Mouse (Mus musculus): ENCODE results near the gene Cyp4f17.
"Not testable (repeated sequence)": the region's sequence is repeated elsewhere in the genome, so short reads cannot be mapped to it uniquely, and the experiment has no call there.

The Cyp4f17 gene

DNA sequence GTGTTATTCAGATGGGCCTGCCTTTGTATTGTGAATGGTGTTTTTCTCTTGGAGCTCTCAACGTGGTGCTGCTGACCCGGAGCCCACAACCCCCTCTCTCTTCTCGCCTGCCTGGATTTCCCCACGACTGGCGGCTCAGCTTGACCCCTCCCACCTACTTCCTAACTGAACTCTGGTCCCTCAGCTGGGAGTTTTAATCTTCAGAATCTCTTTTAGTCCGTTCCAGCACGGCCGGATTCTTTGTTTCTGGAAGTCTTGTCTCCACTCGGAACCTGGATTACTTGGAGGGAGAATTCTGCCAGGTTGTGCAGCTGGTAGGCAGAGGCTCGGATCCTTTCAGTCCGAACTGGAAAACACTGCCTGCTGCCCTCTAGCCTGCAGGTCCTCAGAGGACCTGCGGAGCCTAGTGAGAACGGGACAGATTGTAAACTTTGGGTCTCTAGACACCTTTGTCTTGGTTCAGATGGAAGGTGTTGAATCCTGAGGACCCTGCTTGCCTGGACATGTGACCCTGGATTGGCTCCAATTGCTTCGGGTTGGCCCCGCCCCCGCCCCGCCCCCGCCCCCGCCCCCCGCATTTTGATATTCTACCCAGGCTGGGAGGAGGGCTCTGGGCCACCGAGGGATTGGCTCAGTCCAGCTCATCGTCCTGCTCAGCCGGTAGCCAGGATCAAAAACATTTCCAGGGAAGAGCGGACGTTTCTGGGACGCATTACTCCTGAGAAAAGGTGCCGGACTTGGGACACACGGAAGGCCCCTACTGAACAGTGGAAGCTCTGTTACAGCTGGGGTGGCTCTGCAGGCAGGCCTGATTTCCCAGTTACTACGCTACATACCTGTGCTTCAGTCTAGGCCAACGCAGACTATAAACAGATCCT is at the start of gene Cyp4f17:
TSS of gene Cyp4f17 (plus strand) at position 200 of the 878 bp plus-strand sequence.
- DNase-seq: peak; percentile 54

DNA sequence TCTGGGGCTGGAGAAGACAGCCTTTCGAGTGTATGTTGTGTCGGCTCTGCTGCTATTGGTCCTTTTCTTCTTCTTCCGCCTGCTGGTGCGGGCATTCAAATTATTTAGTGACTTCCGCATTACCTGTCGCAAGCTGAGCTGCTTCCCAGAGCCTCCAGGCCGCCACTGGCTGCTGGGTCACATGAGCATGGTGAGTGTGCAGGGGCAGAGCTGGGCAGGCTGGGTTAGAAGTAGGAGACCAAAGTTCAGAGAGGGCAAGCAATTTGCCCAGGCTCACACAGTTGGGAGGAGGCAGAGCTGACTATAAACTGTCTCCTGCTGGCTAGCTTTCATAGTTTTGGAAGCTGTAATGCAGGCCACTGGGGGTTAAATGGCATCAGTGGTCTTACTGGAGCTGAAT is 37.4 kb upstream of the Cyp4f17 start:
- DNase-seq: no peak

DNA sequence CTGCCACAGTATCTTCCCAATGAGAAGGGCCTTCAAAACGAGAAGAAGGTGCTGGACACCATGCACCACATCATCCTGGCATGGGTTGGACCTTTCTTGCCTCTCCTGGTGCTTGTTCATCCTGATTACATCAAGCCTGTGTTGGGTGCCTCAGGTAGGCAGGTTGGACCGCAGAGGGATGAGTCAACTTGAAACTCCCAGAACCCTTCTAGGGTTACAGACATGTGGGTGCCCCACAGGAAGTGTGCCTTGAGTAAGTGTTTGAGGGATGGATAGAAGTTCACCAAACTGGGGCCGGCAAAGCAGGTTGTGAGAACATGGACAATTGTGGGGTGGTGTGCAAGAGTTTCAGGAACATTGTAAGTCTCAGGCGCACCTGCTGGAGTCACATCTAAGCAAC is 35.1 kb upstream of the Cyp4f17 start:
- no peak for DNase-seq

DNA sequence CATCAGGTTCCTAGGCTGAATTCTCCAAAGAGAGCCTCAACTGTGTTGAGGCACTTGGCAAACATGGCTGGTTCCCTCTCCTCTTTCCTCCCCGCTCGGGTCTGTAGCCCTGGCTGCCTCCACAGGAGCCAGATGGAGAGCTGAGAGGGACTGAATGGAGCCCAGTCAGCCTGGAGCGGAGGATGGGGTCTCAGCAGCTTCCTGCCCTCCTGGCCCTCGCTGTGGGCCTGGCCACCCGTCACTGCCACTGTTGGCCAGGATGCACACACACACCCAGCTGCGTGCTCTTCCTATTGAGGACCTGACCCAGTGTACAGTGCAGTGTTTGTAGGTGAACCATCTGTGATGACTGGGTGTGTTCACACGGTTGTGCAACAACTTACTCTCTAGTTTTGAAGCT is 33.7 kb upstream of the Cyp4f17 start:
- DNase-seq: no peak

DNA sequence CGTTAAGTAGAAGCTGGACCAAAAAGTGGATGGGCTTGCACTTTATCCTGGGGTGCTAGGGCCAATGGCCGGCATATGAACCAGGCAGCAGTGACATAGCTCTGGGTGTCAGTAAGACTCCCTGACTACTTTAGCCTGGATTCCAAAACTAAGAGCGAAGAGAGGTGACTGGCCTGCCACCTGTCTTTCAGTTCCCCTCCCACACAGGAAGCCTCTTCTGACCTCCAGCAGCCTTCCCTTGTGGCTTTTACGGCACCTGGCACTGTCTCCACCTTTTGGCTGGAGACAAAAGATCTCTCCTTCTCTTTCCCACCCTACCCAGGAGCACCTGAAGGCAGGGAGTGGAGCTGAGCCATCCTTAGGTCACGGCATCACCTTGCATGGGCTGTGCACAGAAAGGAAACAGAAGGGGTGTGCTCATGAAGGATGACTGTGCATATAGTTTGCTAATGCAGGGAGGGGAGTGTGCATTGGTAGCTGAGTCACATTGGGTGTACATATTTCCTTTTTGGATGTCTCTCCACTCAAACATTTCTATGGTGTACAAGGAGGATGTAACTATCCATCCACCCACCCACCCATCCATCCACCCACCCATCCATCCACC is 30.8 kb upstream of the Cyp4f17 start:
- DNase-seq: no peak

DNA sequence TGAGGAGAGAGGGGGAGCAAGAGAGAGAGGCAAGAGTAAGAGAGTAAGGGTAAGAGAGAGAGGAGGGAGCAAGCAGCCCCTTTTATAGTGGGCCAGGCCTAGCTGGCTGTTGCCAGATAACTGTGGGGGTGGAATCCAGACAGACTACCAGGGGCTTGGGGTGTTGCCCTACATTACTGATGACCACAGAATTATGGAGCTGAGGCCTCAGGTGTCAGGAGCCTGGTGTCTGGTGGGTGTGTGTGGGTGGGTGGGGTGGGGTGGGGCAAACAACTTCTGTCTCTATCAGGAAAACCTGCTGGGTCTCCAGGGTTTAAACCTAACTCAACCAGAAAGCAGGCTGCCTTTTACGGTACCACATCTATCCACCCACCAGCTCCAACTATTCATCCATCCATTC is 28.6 kb upstream of the Cyp4f17 start:
- DNase-seq: no peak

DNA sequence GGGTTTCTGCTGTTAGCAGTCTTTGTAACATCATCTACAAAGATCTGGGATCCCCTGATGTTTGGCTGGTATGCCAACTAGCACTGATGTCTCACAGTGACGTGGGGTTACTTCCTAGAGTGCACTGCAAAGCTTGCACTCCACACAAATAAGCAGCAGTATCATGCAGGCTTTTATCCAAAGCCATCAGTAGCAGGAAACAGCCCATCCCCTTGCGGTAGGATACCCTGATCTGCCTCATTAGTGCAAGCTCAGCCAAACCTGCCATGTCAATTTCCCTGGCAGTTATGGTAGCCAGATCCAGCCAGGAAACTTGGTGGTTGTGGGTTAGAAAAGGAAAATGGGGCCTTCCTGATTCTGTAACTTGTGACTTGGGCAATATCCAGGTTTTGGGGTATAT is 27.1 kb upstream of the Cyp4f17 start:
- no peak for DNase-seq

DNA sequence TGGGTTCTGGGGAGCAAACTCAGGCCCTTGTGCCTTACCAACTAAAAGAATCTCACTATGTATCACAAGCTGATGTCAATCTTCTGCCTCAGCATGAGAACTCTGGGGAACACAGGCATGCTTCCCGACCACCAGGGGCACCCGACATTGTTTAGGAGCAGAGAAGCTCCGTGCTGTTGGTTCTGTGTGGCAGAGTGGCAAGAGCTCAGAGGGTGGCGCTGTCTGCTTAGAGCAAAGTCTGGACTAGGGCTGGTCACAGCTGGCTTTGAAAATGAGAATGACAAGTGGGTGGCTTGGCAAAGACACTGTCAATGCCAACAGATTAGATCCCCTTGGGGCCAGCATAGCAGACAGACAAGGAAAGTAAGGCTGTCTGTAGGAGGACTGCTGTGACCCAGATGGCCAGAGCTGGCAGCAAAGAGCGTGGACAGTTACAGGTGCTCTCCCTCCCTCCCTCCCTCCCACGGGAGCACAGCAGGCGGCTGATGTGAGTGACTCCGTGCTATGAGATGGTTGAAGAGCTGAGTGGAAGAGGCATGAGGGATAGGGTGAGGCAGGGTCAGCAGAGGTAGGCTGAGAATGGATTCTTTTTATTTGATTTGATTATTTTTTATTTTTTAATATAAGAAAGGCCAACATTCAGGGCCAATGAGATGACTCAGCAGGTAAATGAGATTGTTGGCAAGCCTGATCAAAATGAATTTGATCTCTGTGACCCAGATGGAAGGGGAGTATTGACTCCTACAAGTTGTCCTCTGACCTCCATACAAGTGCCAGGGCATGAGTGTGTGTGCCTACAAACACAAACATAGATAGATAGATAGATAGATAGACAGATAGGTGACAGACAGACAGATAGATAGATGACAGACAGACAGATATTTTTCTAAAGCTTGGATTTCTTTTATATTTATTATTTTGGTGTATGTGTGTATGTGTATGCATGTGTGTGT is 26.0 kb upstream of the Cyp4f17 start:
- peak; percentile 10 for DNase-seq

DNA sequence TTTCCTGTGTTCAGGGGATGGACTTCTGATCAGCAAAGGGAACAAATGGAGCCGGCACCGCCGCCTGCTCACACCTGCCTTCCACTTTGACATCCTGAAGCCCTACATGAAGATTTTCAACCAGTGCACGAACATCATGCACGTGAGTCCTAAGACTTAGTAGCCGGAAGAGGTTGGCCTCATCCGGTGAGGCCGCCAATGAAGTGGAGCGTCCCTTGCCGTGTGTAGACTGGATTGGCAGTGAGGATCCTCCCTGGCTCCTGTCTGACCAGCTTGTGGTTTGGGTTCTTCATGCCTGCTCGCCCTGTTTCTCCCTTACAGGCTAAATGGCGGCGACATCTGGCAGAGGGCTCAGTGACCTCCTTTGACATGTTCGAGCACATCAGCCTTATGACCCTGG is 24.1 kb upstream of the Cyp4f17 start:
- DNase-seq: no peak

DNA sequence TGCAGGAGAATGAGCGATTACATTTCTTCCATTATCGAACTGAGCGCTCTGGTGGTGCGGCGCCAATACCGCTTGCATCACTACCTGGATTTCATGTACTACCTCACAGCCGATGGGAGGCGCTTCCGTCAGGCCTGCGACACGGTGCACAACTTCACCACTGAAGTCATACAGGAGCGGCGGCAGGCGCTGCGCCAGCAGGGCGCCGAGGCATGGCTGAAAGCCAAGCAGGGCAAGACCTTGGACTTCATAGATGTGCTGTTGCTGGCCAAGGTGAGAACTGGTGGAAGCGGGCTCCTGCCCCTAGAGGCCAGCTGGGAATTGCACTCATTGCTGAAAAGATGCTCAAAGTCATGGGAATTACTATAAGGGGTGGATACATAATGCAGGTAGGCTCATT is 22.6 kb upstream of the Cyp4f17 start:
- DNase-seq: peak; percentile 89

DNA sequence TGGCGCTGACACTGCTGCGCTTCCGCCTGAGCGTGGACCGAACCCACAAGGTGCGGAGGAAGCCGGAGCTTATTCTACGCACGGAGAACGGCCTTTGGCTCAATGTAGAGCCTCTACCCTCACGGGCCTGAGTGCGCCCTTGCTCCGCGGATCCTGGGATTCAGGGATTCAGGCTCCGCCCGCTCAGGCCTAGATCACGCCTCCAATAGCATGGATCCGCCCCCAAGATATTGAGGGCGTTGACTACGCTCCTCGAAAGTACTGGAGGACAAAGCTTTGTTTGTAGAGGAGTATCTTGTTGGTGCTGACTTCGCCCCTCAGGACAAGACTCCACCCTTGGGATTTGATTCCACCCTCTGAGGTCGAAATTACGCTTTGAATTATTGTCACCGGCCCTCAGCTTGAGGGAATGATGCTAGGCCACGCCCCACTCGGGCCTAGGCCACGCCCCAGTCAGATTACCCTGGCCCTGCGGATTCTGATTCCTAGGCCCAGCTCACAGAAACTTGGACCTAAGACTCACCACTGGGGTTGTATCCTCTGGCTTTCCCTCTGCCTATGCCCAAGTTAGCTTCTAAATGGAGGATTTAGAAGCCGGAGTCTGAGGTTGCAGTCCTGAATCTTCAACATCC is 13.4 kb upstream of the Cyp4f17 start:
- DNase-seq: peak; percentile 58

DNA sequence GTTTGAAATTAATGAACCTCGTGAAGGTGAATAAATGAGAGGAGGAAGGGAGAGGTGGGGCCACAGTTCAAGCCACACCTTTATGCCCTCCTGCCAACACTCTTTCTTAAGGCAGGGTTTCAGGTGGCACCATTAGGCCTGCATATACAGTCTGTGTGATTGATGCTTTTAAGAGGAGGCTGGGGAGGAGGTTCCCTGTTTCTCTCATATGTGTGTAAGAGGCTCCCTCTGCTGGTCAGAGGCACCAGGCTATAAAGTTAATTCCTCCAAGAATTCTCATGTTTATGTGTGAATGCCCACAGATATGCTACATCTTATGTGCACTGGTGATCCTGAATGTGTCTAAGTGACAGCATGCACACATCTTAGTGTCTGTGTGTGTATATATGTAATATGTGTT is 11.2 kb upstream of the Cyp4f17 start:
- DNase-seq: peak; percentile 90

DNA sequence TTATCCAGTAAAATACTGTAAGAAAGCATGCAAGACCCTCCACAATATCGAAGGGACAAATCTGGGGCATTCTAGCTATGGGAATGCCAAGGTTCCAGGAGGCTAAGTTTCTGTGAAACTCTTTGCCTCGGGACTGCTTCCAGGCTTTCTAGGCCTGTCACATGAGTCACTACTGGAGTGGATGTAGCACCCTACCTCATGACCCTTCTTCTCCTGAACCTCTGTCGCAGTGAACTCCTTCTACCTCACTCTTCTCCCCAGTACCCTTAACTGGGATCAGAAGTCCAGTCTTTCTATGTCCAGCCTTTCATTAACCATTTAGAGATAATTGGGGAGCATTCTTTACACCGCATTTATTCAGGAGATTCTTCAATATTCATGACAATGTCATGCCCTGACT is 5.3 kb upstream of the Cyp4f17 start:
- not testable (repeated sequence) for DNase-seq

DNA sequence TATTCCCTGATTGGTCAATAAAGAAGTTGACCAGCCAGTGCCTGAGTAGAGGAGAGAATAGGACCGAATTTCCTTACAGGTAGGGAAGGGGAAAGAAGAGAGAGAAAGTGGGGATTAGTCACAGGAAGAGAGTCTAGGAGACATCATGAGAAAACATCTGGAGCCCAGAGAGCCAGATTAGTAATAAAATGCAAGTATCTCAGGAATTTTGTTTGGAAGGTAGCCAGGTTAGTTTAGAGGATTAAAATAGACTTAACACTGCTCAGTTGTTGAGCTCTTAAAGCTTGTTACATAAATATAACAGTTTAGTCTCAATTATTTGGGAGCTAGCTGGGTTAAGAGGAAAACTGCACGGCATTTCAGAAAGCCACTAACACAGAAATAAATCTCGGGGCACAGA is 4.8 kb upstream of the Cyp4f17 start:
- no peak for DNase-seq

DNA sequence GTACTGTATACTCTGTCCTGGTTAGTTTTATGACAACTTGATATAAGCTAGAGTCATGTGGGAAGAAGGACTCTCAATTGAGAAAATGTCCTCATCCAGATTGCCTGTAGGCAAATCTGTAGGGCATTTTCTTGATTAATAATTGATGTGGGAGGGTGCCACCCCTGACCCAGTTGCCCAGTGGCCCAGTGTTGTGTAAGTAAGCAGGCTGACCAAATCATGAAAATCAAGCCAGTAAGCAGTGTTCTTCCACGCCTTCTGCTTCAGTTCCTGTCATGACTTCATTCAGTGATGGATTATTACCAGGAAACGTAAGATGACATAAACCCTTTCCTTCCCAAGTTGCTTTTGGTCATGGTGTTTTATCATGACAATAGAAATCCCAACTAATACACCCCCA is 2.7 kb upstream of the Cyp4f17 start:
- DNase-seq: no peak

DNA sequence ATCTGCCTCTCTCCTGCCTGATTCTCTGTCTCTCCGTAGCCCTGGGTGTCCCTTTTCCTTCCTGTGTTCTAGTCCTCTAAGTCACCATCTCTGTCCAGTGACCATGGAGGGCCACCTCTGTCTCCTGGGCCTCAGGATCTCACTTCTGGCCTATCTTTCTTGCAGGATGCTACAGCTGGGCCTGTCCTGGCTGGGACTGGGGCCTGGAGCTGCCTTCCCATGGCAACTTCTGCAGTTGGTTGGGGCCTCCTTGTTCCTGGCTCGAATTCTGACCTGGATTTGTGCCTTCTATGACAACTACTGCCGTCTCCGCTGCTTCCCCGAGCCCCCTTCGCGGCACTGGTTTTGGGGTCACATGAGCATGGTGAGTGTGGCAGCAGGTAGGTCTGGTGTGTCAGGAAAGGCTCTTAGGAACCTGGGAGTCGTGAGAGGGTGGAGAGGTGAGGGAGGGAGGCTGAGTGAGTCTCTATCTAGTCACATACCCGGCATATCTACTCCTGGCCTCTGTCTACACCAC is 937 bp downstream of the Cyp4f17 start:
- DNase-seq: no peak

DNA sequence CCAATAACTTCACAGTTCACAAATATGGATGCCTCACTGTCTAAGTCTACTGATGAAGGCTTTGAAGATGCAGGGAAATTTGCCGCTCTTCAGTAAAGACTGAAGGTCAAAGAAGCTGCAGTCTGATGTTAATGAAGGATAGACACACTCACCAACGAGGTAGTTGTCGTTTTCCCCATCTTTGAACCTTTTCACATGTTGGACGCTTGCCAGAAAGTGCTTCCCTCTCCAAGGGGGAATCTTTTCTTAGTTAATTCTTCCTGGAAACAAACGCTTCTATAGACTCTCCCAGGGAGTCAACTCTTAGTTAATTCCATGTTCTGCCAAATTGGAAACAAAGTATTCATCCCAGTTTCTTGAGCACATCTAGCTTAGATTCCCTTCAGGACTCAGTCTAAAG is 10.3 kb downstream of the Cyp4f17 start:
- no peak for DNase-seq

DNA sequence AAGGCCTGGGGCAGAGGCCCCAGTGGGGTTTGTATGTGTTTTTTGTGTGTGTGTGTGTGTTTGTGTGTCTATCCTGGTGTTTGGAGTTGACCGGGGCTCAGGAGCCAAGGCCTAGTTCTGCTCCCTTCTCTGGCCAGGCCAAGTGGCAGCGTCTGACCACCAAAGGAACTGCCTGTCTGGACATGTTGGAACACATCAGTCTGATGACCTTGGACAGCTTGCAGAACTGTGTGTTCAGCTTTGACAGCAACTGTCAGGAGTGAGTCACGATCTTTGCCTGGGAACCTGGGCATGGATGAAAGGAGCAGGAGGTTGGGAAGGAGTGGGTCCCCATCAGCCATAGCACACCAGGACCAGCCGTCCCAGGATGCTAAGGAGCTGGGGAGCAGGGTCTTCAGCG is 16.1 kb downstream of the Cyp4f17 start:
- DNase-seq: no peak

DNA sequence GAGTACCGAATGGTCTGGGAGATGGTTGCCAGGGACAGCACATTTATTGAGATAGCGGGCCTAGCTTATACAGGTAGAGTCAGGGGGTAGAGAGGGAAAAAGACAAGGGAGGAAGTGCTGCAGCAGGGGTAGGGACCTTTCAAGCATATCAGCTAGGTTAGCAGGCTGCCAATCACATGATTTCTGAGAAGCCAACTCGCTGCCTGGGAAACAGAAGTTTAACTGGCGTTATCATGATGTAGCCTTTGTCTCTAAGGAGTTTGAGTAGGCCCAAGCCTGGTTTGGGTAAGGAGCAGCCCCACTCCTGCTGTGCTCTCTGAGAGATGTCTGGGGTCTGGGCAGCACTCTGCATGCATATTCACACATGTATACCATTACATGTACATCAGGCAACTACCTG is 16.5 kb downstream of the Cyp4f17 start:
- no peak for DNase-seq

DNA sequence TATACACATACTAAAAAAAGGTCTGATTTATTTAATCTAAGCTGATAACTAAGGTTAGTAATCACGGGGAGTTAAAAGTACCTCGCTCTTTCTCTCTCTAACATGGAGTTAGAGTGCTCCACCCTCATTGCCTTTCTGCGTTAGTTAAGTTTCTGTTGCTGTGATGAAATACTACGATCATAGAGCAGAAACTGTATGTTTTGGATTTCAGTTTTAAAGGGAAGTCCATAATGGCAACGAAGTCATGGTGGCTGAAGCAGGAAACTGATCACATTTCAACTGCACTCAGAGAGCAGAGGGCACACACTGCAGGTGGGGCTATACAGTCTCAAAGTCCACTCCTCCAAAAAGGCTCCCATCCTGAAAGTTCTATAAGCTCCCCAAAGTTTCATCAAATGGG is 17.0 kb downstream of the Cyp4f17 start:
- no peak for DNase-seq

DNA sequence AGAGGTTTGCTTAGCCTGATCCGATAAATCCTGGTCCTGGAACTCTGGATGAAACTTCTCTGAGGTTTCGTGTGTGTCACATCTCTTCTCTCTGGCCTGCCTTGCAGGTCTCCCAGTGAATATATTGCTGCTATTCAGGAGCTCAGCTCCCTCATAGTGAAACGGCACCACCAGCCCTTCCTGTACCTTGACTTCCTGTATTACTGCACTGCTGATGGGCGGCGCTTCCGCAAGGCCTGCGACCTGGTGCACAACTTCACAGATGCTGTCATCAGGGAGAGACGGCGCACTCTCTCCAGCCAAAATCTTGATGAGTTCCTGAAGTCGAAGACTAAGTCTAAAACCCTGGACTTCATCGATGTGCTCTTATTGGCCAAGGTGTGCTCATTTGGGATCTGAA is 18.0 kb downstream of the Cyp4f17 start:
- DNase-seq: peak; percentile 20

DNA sequence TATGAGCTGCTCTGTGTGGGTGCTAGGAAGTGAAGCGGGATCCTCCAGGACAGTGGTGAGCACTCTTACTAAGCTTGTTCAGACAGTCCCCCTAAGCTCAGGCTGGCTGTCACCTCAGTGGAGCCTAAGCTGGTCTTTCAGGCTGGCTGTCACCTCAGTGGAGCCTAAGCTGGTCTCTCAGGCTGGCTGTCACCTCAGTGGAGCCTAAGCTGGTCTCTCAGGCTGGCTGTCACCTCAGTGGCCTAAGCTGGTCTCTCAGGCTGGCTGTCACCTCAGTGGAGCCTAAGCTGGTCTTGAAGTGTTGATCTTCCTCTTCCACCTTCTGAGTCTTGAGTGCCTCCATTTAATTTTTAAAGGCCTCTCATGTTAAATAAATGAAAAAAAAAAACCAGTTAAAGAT is 20.5 kb downstream of the Cyp4f17 start:
- DNase-seq: not testable (repeated sequence)

DNA sequence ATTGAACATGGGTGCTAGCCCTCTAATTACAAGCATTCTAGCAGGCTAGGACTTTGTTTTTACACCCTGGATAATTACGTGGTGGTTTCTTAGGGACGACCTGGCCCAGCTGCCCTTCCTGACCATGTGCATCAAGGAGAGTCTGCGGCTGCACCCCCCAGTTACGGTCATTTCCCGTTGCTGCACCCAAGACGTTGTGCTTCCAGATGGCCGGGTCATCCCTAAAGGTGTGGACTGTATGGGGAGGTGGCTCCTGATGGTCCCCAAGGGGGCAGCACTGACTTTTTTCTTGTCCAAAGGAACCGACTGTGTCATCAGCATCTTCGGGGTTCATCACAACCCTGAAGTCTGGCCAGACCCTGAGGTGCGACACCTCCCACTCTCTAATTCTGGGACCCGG is 21.9 kb downstream of the Cyp4f17 start:
- DNase-seq: no peak

Data from lung, postnatal 36 days (tissue).